Mouse (Mus musculus) stomach, postnatal 0 days (tissue): ENCODE measurements around the gene Naglu. TPM values are rescaled to one million over a fixed set of nuclear protein-coding genes. Genes with fewer than 3 reads are reported as not detected.
A peak's percentile ranks its signal among the peaks of the same experiment; 100 is the strongest.

Source experiments
- ATAC-seq: fragments of 200-750 bp; cut with Nextera tagmentation; 2 replicates; pipeline ENCODE4 v1.8.0; 2017; ENCODE audit not compliant: low FRiP score, low TSS enrichment
- DNase-seq: peaks from one replicate; pipeline ENCODE4 v3.0.0-alpha.2; 2016; ENCODE audit warnings: low spot score
- H3K27ac ChIP-seq: fragments of 300-500 bp; sonication (generic); replicated peaks from 2 replicates; pipeline ENCODE4 v1.5.1; 2014; ENCODE audit warnings: mild to moderate bottlenecking, control low read depth
- H3K27me3 ChIP-seq: fragments of 300-500 bp; sonication (generic); 2 replicates; pipeline ENCODE4 v1.6.1; 2014; ENCODE audit warnings: low read length; ENCODE audit not compliant: control insufficient read depth, insufficient read depth
- H3K36me3 ChIP-seq: fragments of 300-500 bp; sonication (generic); 2 replicates; pipeline ENCODE4 v1.6.1; 2014; ENCODE audit warnings: low read length, mixed read lengths; ENCODE audit not compliant: control insufficient read depth, insufficient read depth
- H3K4me1 ChIP-seq: fragments of 300-500 bp; sonication (generic); replicated peaks from 2 replicates; pipeline ENCODE4 v1.6.1; 2014; ENCODE audit warnings: antibody characterized with exemption; ENCODE audit not compliant: control insufficient read depth, insufficient read depth
- H3K4me2 ChIP-seq: fragments of 300-500 bp; sonication (generic); replicated peaks from 2 replicates; pipeline ENCODE4 v1.6.1; 2014; ENCODE audit warnings: low read depth, mild to moderate bottlenecking, control low read depth, moderate library complexity
- H3K4me3 ChIP-seq: fragments of 300-500 bp; sonication (generic); 2 replicates; pipeline ENCODE4 v1.5.1; 2014; ENCODE audit warnings: low read depth, low read length, control low read depth
- H3K9ac ChIP-seq: fragments of 300-500 bp; sonication (generic); 2 replicates; pipeline ENCODE4 v1.6.1; 2014; ENCODE audit warnings: mild to moderate bottlenecking, low read length, control low read depth, mixed read lengths
- H3K9me3 ChIP-seq: fragments of 300-500 bp; sonication (generic); 2 replicates; pipeline ENCODE4 v1.6.1; 2016; ENCODE audit warnings: low read length; ENCODE audit not compliant: control insufficient read depth
- CTCF ChIP-seq: IDR thresholded peaks from 2 replicates; pipeline ENCODE4 v1.5.1; 2016; ENCODE audit warnings: antibody characterized with exemption, low read depth, mild to moderate bottlenecking, moderate library complexity
- EP300 ChIP-seq: optimal IDR thresholded peaks from 2 replicates; pipeline ENCODE3; 2016; ENCODE audit warnings: antibody characterized with exemption
- WGBS: fragments of 180-500 bp; shearing (Covaris S2); extraction: QIAGEN DNeasy Blood & Tissue Kit; methylation state at CpG from one replicate; pipeline ENCODE4 v1.1.7; 2014; 5-methylcytosine and 5-hydroxymethylcytosine counted together
- polyA plus RNA-seq: library from polyadenylated mRNA; unstranded; fragments of >200 nt; fragmentation: Nextera tagmentation; extraction: Ambion mirVana; gene quantifications from 2 replicates; pipeline ENCODE4 v1.2.1, GENCODE M21; 2015

Gene Naglu
- polyA plus RNA-seq, 1 experiment from 2014 or later: 16.0 TPM

DNA sequence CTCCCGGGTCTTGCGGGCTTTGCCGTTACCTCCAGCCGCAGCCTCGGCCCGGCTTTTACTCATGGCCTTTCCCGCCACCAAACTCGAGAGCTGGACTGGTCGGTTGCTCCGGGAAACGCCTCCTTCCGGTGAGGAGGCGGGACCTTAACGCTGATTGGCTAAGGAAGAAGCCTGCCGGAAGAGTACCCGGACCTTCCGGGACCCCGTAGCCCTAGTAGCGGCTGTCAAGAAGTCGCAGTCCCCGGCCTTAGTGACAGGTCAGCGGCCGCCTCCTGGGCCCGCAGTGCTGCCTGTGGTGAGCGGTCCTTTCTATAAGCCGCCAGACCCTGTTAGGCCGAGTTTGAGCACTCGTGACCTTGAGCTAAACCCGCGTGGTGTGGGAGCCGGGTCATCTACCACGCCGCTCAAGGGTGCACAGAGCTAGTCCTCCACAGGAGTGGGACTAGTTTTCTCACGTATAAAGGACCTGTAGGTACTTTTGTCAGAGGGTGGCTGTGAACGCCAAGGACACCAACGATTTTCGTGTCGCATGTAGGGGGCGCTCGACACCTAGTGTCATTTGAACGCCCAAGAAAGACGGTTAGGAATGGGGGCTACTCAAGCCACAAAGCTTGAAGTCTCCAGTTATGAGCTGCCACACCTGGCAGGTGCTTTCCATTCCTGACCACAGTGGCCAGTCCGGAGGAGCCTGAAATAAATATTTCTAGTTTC, 25.7 kb downstream of the Naglu start, which contains the start of gene Psmc3ip:
TSS of gene Psmc3ip (minus strand) at position 123 of the 711 bp plus-strand sequence.
- peak within 1 kb of the TSS; percentile 93 for H3K27ac ChIP-seq
- H3K9ac ChIP-seq: peak within 1 kb of the TSS; percentile 78
- peak; percentile 96 for DNase-seq
- H3K9me3 ChIP-seq: no peaks in the 10 kb centered on the region
- TF ChIP-seq EP300 (no peak), CTCF (peak; percentile 86)
- ATAC-seq: peak; percentile 94
- peaks cover 42% of the 10 kb centered on the region for H3K36me3 ChIP-seq
- H3K4me1 ChIP-seq: no peaks in the 10 kb centered on the region; the same call in 1 of the 2 replicates
- no peaks in the 10 kb centered on the region for H3K27me3 ChIP-seq
- under 1% methylated on average over 43 of the region's 43 CpGs for WGBS
- peak within 1 kb of the TSS; percentile 91 for H3K4me2 ChIP-seq
- H3K4me3 ChIP-seq: peak within 1 kb of the TSS; percentile 64

- DNase-seq (no peak), ATAC-seq (no peak)
- TF ChIP-seq CTCF (no peak), EP300 (no peak)
- Histone ChIP-seq H3K27me3 (no peaks in the 10 kb centered on the region), H3K36me3 (peaks cover 38% of the 10 kb centered on the region), H3K27ac (no peak overlapping the region), H3K9me3 (no peaks in the 10 kb centered on the region), H3K4me2 (no peak overlapping the region), H3K4me3 (no peak overlapping the region), H3K9ac (no peak overlapping the region), H3K4me1 (no peaks in the 10 kb centered on the region; the same call in 1 of the 2 replicates)
- 89% methylated on average over 8 of the region's 8 CpGs for WGBS
These were observed 28.4 kb downstream of the Naglu start for GRCm38 (mm10) chr11:101098231-101098630.

DNA sequence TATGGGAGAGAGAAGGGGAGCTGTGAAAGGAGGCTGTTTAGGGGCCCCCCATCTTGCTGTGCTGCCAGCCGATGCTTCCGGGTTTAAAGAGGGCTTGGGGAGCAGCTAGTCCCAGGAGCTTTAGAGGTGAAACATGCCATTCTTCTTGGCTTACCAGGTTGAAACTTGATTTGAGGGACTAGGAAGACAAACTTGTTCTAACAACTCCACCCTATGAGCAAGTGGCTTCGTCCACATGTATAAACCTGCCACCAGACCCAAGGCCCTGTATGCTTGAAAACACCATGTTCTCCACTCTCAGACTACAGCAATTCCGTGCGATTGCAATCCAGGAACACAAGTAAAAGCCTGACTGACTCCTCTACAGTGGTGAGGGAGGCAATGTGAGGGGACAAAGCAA, 33.2 kb downstream of the Naglu start:
- Histone ChIP-seq H3K4me2 (no peak overlapping the region), H3K9ac (no peak overlapping the region), H3K27me3 (no peaks in the 10 kb centered on the region), H3K4me1 (no peaks in the 10 kb centered on the region), H3K4me3 (no peak overlapping the region), H3K9me3 (no peaks in the 10 kb centered on the region), H3K36me3 (peaks cover 30% of the 10 kb centered on the region), H3K27ac (peak overlapping the region; percentile 80)
- 82% methylated on average over 5 of the region's 5 CpGs for WGBS
- DNase-seq (no peak), ATAC-seq (peak; percentile 51; the same call in 1 of the 2 replicates)
- TF ChIP-seq EP300 (peak; percentile 79), CTCF (no peak)

DNA sequence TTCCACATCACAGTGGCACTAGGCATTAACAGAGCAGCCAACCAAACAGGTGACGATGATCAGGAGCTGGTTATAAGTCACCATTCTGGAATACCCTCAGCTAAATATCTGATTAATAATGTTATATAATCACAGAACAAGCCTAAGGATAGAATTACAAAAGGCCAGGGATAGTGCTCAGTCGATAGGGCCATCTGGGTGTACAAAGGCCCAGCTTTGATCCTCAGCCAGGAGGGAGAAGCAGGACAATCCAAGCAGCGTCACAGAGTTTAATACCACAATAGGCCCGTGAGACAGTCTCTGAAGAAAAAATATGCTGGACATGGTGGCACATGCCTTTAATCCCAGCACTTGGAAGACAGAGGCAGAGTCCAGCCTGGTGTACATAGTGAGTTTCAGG, 39.5 kb downstream of the Naglu start:
- no peaks in the 10 kb centered on the region; the same call in 1 of the 2 replicates for H3K4me1 ChIP-seq
- H3K27me3 ChIP-seq: no peaks in the 10 kb centered on the region
- no peak overlapping the region for H3K4me3 ChIP-seq
- 72% methylated on average over 4 of the region's 4 CpGs for WGBS
- peaks cover 3% of the 10 kb centered on the region; the same call in 1 of the 2 replicates for H3K36me3 ChIP-seq
- ATAC-seq (no peak), DNase-seq (no peak)
- no peaks in the 10 kb centered on the region for H3K9me3 ChIP-seq
- H3K9ac ChIP-seq: no peak overlapping the region
- TF ChIP-seq EP300 (no peak), CTCF (no peak)
- no peak overlapping the region for H3K27ac ChIP-seq
- H3K4me2 ChIP-seq: no peak overlapping the region

- no peak for DNase-seq
- Histone ChIP-seq H3K27ac (0 out of 2 replicates have a peak overlapping the region, but pooled peaks have one; percentile 13), H3K27me3 (no peaks in the 10 kb centered on the region), H3K4me2 (no peak overlapping the region), H3K9me3 (no peaks in the 10 kb centered on the region), H3K4me3 (no peak overlapping the region), H3K4me1 (no peaks in the 10 kb centered on the region; the same call in 1 of the 2 replicates), H3K36me3 (peaks cover 3% of the 10 kb centered on the region; the same call in 1 of the 2 replicates), H3K9ac (no peak overlapping the region)
- 39% methylated on average over 5 of the region's 5 CpGs for WGBS
- TF ChIP-seq EP300 (no peak), CTCF (no peak)
- no peak for ATAC-seq
These were observed 40.9 kb downstream of the Naglu start for GRCm38 (mm10) chr11:101110708-101111107.

DNA sequence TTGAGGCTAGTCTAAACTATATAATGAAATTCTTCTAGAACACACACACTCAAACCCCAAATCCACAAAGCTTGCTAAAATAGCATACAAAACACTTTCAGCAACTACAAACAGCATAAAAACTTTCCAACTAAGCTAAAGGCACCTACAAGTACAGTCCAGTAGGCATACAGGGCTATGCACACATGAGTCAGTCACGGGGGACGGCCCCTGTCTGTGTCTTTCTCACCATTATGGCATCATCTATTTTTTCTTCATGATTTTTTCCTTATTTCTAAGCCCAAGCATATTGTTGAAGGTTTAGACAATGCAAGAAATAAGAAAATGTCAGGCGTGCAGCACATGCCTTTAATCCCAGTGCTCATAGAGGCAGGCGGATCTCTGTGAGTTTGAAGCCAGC, 41.4 kb downstream of the Naglu start:
- DNase-seq: no peak
- no peak overlapping the region; the same call in 1 of the 2 replicates for H3K27ac ChIP-seq
- no peaks in the 10 kb centered on the region for H3K27me3 ChIP-seq
- H3K36me3 ChIP-seq: peaks cover 3% of the 10 kb centered on the region; the same call in 1 of the 2 replicates
- H3K9me3 ChIP-seq: no peaks in the 10 kb centered on the region
- H3K4me2 ChIP-seq: no peak overlapping the region
- H3K4me3 ChIP-seq: no peak overlapping the region
- no peak for ATAC-seq
- 78% methylated on average over 4 of the region's 4 CpGs for WGBS
- H3K4me1 ChIP-seq: no peaks in the 10 kb centered on the region; the same call in 1 of the 2 replicates
- TF ChIP-seq CTCF (no peak), EP300 (no peak)
- H3K9ac ChIP-seq: no peak overlapping the region
